Mouse (Mus musculus): ENCODE results near the gene Mical3. TPM values are rescaled to one million over a fixed set of nuclear protein-coding genes. Genes with fewer than 3 reads are reported as not detected.

Mical3 gene
- total and polyA plus RNA-seq, 3 experiments: 52.1 to 127 (median 114) TPM

GRCm38 (mm10) chr6:121051972-121052629, 78.7 kb downstream of the Mical3 start:
- Histone ChIP-seq H3K9ac (ENCODE audit: low read depth, low read length) (no peak overlapping the region), H3K79me2 (replicated peaks; ENCODE audit: control insufficient read depth, insufficient read depth, low read length) (no peaks in the 10 kb centered on the region), H3K4me1 (ENCODE audit: control insufficient read depth, insufficient read depth, low read length) (peaks cover 12% of the 10 kb centered on the region), H3K27me3 (ENCODE audit: control insufficient read depth, insufficient read depth, low read length) (no peaks in the 10 kb centered on the region), H3K36me3 (ENCODE audit: control insufficient read depth, insufficient read depth, low read length) (no peaks in the 10 kb centered on the region), H3K4me3 (no peak overlapping the region), H3K27ac (no peak overlapping the region; the same call in 1 of the 2 replicates)
- no peak for TF ChIP-seq EP300 (IDR thresholded peaks at IDR 0.05; ENCODE audit: insufficient read depth, low read depth, low read length)
- TF ChIP-seq POLR2A (IDR thresholded peaks at IDR 0.05; ENCODE audit: insufficient read depth, low read depth, low read length): no peak
- TF ChIP-seq CTCF (IDR thresholded peaks at IDR 0.05): no peak
- intact Hi-C loops (cut with DNase I): no loop called here
- 81% methylated on average over 13 of the region's 13 CpGs for WGBS
- DNase-seq: no peak

DNA sequence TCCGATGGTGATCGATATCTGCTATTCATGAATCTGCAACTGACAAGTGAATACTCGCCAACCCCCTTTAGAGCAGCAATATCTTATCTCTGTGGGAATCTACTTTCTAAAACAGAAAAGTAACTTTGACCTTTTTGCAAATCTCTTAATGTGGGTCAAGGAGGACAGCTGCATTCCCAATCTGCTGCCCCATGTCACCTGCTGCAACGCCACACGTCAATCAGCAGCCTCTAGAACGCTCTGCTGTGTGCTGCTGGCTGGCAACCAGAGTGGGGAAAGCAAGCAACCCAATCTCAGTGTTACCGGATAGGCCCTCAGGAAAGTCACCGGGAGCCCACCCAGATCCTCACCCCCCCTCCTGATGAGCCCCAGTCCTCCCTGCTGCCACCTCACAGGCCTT, 79.4 kb downstream of the Mical3 start:
- DNase-seq: no peak
- intact Hi-C loops (cut with DNase I): no loop called here
- Histone ChIP-seq H3K27ac (no peak overlapping the region), H3K9ac (ENCODE audit: low read depth, low read length) (no peak overlapping the region), H3K36me3 (ENCODE audit: control insufficient read depth, insufficient read depth, low read length) (no peaks in the 10 kb centered on the region), H3K4me3 (no peak overlapping the region), H3K27me3 (ENCODE audit: control insufficient read depth, insufficient read depth, low read length) (no peaks in the 10 kb centered on the region), H3K79me2 (replicated peaks; ENCODE audit: control insufficient read depth, insufficient read depth, low read length) (no peaks in the 10 kb centered on the region), H3K4me1 (ENCODE audit: control insufficient read depth, insufficient read depth, low read length) (peaks cover 11% of the 10 kb centered on the region)
- TF ChIP-seq POLR2A (IDR thresholded peaks at IDR 0.05; ENCODE audit: insufficient read depth, low read depth, low read length) (no peak), CTCF (IDR thresholded peaks at IDR 0.05) (no peak), EP300 (IDR thresholded peaks at IDR 0.05; ENCODE audit: insufficient read depth, low read depth, low read length) (0 out of 2 replicates have a peak, but pooled peaks have one; percentile 42)
- WGBS: 64% methylated on average over 8 of the region's 8 CpGs

DNA sequence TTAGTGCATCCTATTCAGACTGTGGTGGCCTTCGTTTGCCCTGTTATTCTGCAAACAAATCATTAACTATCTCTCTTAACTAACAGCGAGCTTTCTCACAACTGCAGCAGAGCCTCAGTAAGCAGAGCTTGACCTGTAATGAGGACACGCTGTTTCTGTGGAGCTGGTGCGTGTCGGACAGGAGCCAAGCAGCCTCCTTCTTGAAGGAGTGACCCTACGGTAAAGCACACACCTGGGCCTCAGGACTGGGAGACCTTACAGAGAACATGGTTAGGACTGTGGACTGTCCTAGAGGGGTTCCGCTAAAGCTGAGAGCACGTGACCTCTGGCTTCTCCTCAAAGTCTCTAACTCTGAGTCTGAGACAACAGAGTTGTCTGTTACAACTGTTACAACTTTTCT, 82.1 kb downstream of the Mical3 start:
- Histone ChIP-seq H3K27ac (no peak overlapping the region), H3K4me1 (ENCODE audit: control insufficient read depth, insufficient read depth, low read length) (peaks cover 7% of the 10 kb centered on the region), H3K36me3 (ENCODE audit: control insufficient read depth, insufficient read depth, low read length) (no peaks in the 10 kb centered on the region), H3K27me3 (ENCODE audit: control insufficient read depth, insufficient read depth, low read length) (no peaks in the 10 kb centered on the region), H3K9ac (ENCODE audit: low read depth, low read length) (no peak overlapping the region), H3K79me2 (replicated peaks; ENCODE audit: control insufficient read depth, insufficient read depth, low read length) (no peaks in the 10 kb centered on the region), H3K4me3 (no peak overlapping the region)
- intact Hi-C loops (cut with DNase I): loop anchor here (5.0 kb wide), 1 partner anchor 59 kb away; no protein-coding TSS in a partner anchor
- TF ChIP-seq EP300 (IDR thresholded peaks at IDR 0.05; ENCODE audit: insufficient read depth, low read depth, low read length): no peak
- TF ChIP-seq CTCF (IDR thresholded peaks at IDR 0.05): no peak
- TF ChIP-seq POLR2A (IDR thresholded peaks at IDR 0.05; ENCODE audit: insufficient read depth, low read depth, low read length): no peak
- 72% methylated on average over 8 of the region's 8 CpGs for WGBS
- no peak for DNase-seq

- H3K36me3 ChIP-seq (ENCODE audit: control insufficient read depth, insufficient read depth, low read length): no peaks in the 10 kb centered on the region
- H3K9ac ChIP-seq (ENCODE audit: low read depth, low read length): no peak overlapping the region
- peaks cover 7% of the 10 kb centered on the region for H3K4me1 ChIP-seq (ENCODE audit: control insufficient read depth, insufficient read depth, low read length)
- no peaks in the 10 kb centered on the region for H3K27me3 ChIP-seq (ENCODE audit: control insufficient read depth, insufficient read depth, low read length)
- no peak overlapping the region; the same call in 1 of the 2 replicates for H3K4me3 ChIP-seq
- WGBS: 55% methylated on average over 20 of the region's 20 CpGs
- intact Hi-C loops (cut with DNase I): loop anchor here (5.0 kb wide), 1 partner anchor 62 kb away; no protein-coding TSS in a partner anchor
- TF ChIP-seq CTCF (IDR thresholded peaks at IDR 0.05): no peak
- no peak for TF ChIP-seq POLR2A (IDR thresholded peaks at IDR 0.05; ENCODE audit: insufficient read depth, low read depth, low read length)
- no peak for TF ChIP-seq EP300 (IDR thresholded peaks at IDR 0.05; ENCODE audit: insufficient read depth, low read depth, low read length)
- DNase-seq: no peak
- H3K27ac ChIP-seq: peak overlapping the region; percentile 8
- H3K79me2 ChIP-seq (replicated peaks; ENCODE audit: control insufficient read depth, insufficient read depth, low read length): no peaks in the 10 kb centered on the region
These were observed 85.3 kb downstream of the Mical3 start for GRCm38 (mm10) chr6:121045345-121046080.

- intact Hi-C loops (cut with DNase I): loop anchor here (2.0 kb wide), 1 partner anchor 15 kb away; no protein-coding TSS in a partner anchor
- peaks cover 5% of the 10 kb centered on the region for H3K4me1 ChIP-seq (ENCODE audit: control insufficient read depth, insufficient read depth, low read length)
- no peak for DNase-seq
- H3K27ac ChIP-seq: no peak overlapping the region
- no peak overlapping the region for H3K9ac ChIP-seq (ENCODE audit: low read depth, low read length)
- H3K27me3 ChIP-seq (ENCODE audit: control insufficient read depth, insufficient read depth, low read length): no peaks in the 10 kb centered on the region
- TF ChIP-seq CTCF (IDR thresholded peaks at IDR 0.05) (no peak), POLR2A (IDR thresholded peaks at IDR 0.05; ENCODE audit: insufficient read depth, low read depth, low read length) (no peak), EP300 (IDR thresholded peaks at IDR 0.05; ENCODE audit: insufficient read depth, low read depth, low read length) (no peak)
- H3K4me3 ChIP-seq: no peak overlapping the region
- H3K79me2 ChIP-seq (replicated peaks; ENCODE audit: control insufficient read depth, insufficient read depth, low read length): no peaks in the 10 kb centered on the region
- peaks cover 3% of the 10 kb centered on the region for H3K36me3 ChIP-seq (ENCODE audit: control insufficient read depth, insufficient read depth, low read length)
- WGBS: 67% methylated on average over 14 of the region's 14 CpGs
These were observed 87.2 kb downstream of the Mical3 start for GRCm38 (mm10) chr6:121043434-121044189.
